Mouse (Mus musculus): ENCODE data around the gene Cd3eap.

GRCm38 (mm10) chr7:19360944-19361343 is 1.7 kb upstream of the Cd3eap start:
- no peak for TF ChIP-seq CTCF (IDR thresholded peaks at IDR 0.05; ENCODE audit: borderline replicate concordance, control insufficient read depth, extremely low read depth, insufficient read depth, low read length, poor library complexity)
- TF ChIP-seq POLR2A (IDR thresholded peaks at IDR 0.05; ENCODE audit: control insufficient read depth, extremely low read depth, insufficient read depth, low read length, poor library complexity) = no peak
